Comparison of ENCODE assay signal across 8 mouse cellular contexts in genomic region chr4:108619165-108619564, GRCm38 (mm10). TPM values are rescaled to one million over a fixed set of nuclear protein-coding genes. Genes with fewer than 3 reads are reported as not detected.
DNase-seq lines count a peak whose midpoint lies in the region; ATAC-seq and TF ChIP-seq lines count a peak whose summit lies in the region.

No protein-coding gene starts in this region.

- H3K36me3 ChIP-seq in heart, embryonic 16.5 days (ENCODE audit: control insufficient read depth, insufficient read depth), result peaks cover 5% of the 10 kb centered on the region; the same call in 1 of the 2 replicates
- H3K36me3 ChIP-seq in liver, embryonic 12.5 days, result peaks cover 38% of the 10 kb centered on the region
- H3K36me3 ChIP-seq in neural tube, embryonic 12.5 days, result peaks cover 5% of the 10 kb centered on the region; the same call in 1 of the 2 replicates

- H3K4me2 ChIP-seq in heart, embryonic 16.5 days (ENCODE audit: low read depth, low read length), result peak overlapping the region; percentile 97
- peak overlapping the region; percentile 90 for H3K4me2 ChIP-seq in liver, embryonic 12.5 days
- peak overlapping the region; percentile 83 for H3K4me2 ChIP-seq in neural tube, embryonic 12.5 days (replicated peaks)

- H3K27ac ChIP-seq in cerebellum, adult 2 months (ENCODE audit: insufficient read depth, low read length), result peak overlapping the region; percentile 39
- H3K27ac ChIP-seq in heart, embryonic 16.5 days (ENCODE audit: low read length), result peak overlapping the region; percentile 81
- H3K27ac ChIP-seq in liver, embryonic 12.5 days, result peak overlapping the region; percentile 89
- peak overlapping the region; percentile 57; the same call in 1 of the 2 replicates for H3K27ac ChIP-seq in neural tube, embryonic 12.5 days

- no peak for DNase-seq in cerebellum, adult 2 months
- no peak for DNase-seq in cerebellum, adult 9-11 months
- DNase-seq in thymus, postnatal 0 days (ENCODE audit: low spot score), result peak; percentile 17
- no peak for DNase-seq in thymus, postnatal 10 days (ENCODE audit: low spot score in 2 of 2)
- no peak for DNase-seq in B cell, adult 2 months

- TF ChIP-seq CTCF in cerebellum, adult 2 months (IDR thresholded peaks at IDR 0.05; ENCODE audit: borderline replicate concordance, insufficient read depth, low read depth, low read length), result no peak

- H3K27me3 ChIP-seq in cerebellum, adult 2 months (ENCODE audit: control insufficient read depth, insufficient read depth, low read length), result no peaks in the 10 kb centered on the region
- no peaks in the 10 kb centered on the region for H3K27me3 ChIP-seq in heart, embryonic 16.5 days (ENCODE audit: control insufficient read depth, insufficient read depth, low read length)
- no peaks in the 10 kb centered on the region for H3K27me3 ChIP-seq in liver, embryonic 12.5 days (replicated peaks)
- no peaks in the 10 kb centered on the region for H3K27me3 ChIP-seq in neural tube, embryonic 12.5 days (replicated peaks)

- no peaks in the 10 kb centered on the region for H3K9me3 ChIP-seq in heart, embryonic 16.5 days (replicated peaks; ENCODE audit: control insufficient read depth, low read length)
- H3K9me3 ChIP-seq in liver, embryonic 12.5 days (replicated peaks), result no peaks in the 10 kb centered on the region
- H3K9me3 ChIP-seq in neural tube, embryonic 12.5 days, result no peaks in the 10 kb centered on the region

- H3K4me3 ChIP-seq in cerebellum, adult 2 months (replicated peaks; ENCODE audit: insufficient read depth, low read depth, low read length), result peak overlapping the region; percentile 95
- H3K4me3 ChIP-seq in heart, embryonic 16.5 days (ENCODE audit: low read length), result peak overlapping the region; percentile 81
- peak overlapping the region; percentile 78 for H3K4me3 ChIP-seq in liver, embryonic 12.5 days
- H3K4me3 ChIP-seq in neural tube, embryonic 12.5 days, result peak overlapping the region; percentile 79

- peaks cover 9% of the 10 kb centered on the region; the same call in 1 of the 2 replicates for H3K4me1 ChIP-seq in cerebellum, adult 2 months (ENCODE audit: control insufficient read depth, insufficient read depth, low read length)
- peaks cover 15% of the 10 kb centered on the region for H3K4me1 ChIP-seq in heart, embryonic 16.5 days (ENCODE audit: control insufficient read depth, insufficient read depth, low read length)
- peaks cover 23% of the 10 kb centered on the region for H3K4me1 ChIP-seq in liver, embryonic 12.5 days
- peaks cover 17% of the 10 kb centered on the region for H3K4me1 ChIP-seq in neural tube, embryonic 12.5 days

- H3K9ac ChIP-seq in heart, embryonic 16.5 days (ENCODE audit: low read length), result peak overlapping the region; percentile 89
- H3K9ac ChIP-seq in liver, embryonic 12.5 days, result peak overlapping the region; percentile 83
- H3K9ac ChIP-seq in neural tube, embryonic 12.5 days, result peak overlapping the region; percentile 88

- TF ChIP-seq POLR2A in cerebellum, adult 2 months (IDR thresholded peaks at IDR 0.05; ENCODE audit: borderline replicate concordance, insufficient read depth, low read length), result no peak

- peak; percentile 31; the same call in 1 of the 2 replicates for ATAC-seq in heart, embryonic 16.5 days (replicated peaks; ENCODE audit: extremely low read depth, insufficient read depth, low FRiP score)
- ATAC-seq in liver, embryonic 12.5 days, result peak; percentile 1; the same call in 1 of the 2 replicates
- peak; percentile 74 for ATAC-seq in neural tube, embryonic 12.5 days (ENCODE audit: low FRiP score, low read depth)

- WGBS in cerebellum, adult 2 months, result 1% methylated on average over 10 of the region's 10 CpGs
- WGBS in heart, embryonic 16.5 days, result 3% methylated on average over 10 of the region's 10 CpGs
- WGBS in liver, embryonic 12.5 days (ENCODE audit: insufficient replicate concordance), result 4% methylated on average over 10 of the region's 10 CpGs
- WGBS in neural tube, embryonic 12.5 days, result 2% methylated on average over 10 of the region's 10 CpGs

RNA-seq across cellular contexts. Expression of gene Cc2d1b, which starts 0.6 kb away (rescaled TPM):
- 48.1 and 50.0 TPM in 2 replicates for polyA plus RNA-seq in cerebellum, adult 2 months (2012; rRNA removed)
- polyA plus RNA-seq in thymus, postnatal 0 days (2015; fragmentation: Nextera tagmentation; extraction: Ambion mirVana), result 38.5 and 42.5 TPM in 2 replicates
- 18.5 and 21.1 TPM in 2 replicates for polyA plus RNA-seq in heart, embryonic 16.5 days (2015; fragmentation: Nextera tagmentation; extraction: Ambion mirVana)
- 18.9 and 20.2 TPM in 2 replicates for polyA plus RNA-seq in liver, embryonic 12.5 days (2016; fragmentation: Nextera tagmentation; extraction: Ambion mirVana)
- 22.5 and 24.9 TPM in 2 replicates for polyA plus RNA-seq in neural tube, embryonic 12.5 days (2016; fragmentation: Nextera tagmentation; extraction: Ambion mirVana)

RNA-seq across cellular contexts. Expression of gene Orc1, which starts 39.9 kb away (rescaled TPM):
- polyA plus RNA-seq in cerebellum, adult 2 months (2012; rRNA removed), result 0.11 and 0.18 TPM in 2 replicates
- 13.8 and 15.3 TPM in 2 replicates for polyA plus RNA-seq in thymus, postnatal 0 days (2015; fragmentation: Nextera tagmentation; extraction: Ambion mirVana)
- polyA plus RNA-seq in heart, embryonic 16.5 days (2015; fragmentation: Nextera tagmentation; extraction: Ambion mirVana), result 4.0 and 5.4 TPM in 2 replicates
- 27.9 and 29.0 TPM in 2 replicates for polyA plus RNA-seq in liver, embryonic 12.5 days (2016; fragmentation: Nextera tagmentation; extraction: Ambion mirVana)
- polyA plus RNA-seq in neural tube, embryonic 12.5 days (2016; fragmentation: Nextera tagmentation; extraction: Ambion mirVana), result 7.6 and 8.9 TPM in 2 replicates

RNA-seq across cellular contexts. Expression of gene Prpf38a, which starts 40.0 kb away (rescaled TPM):
- 31.8 and 34.6 TPM in 2 replicates for polyA plus RNA-seq in cerebellum, adult 2 months (2012; rRNA removed)
- 96.5 and 102 TPM in 2 replicates for polyA plus RNA-seq in thymus, postnatal 0 days (2015; fragmentation: Nextera tagmentation; extraction: Ambion mirVana)
- polyA plus RNA-seq in heart, embryonic 16.5 days (2015; fragmentation: Nextera tagmentation; extraction: Ambion mirVana), result 52.4 and 61.5 TPM in 2 replicates
- polyA plus RNA-seq in liver, embryonic 12.5 days (2016; fragmentation: Nextera tagmentation; extraction: Ambion mirVana), result 62.4 and 65.8 TPM in 2 replicates
- polyA plus RNA-seq in neural tube, embryonic 12.5 days (2016; fragmentation: Nextera tagmentation; extraction: Ambion mirVana), result 91.9 and 99.4 TPM in 2 replicates

Comparison
In these comparisons a context has a peak if more than half of its experiments do, and no peak if none do; other contexts are left out.
1. H3K27ac ChIP-seq: peak in every context shown above with its lines; median percentile 89 in liver, embryonic 12.5 days; 81 in heart, embryonic 16.5 days; 57 in neural tube, embryonic 12.5 days; 39 in cerebellum, adult 2 months.
2. ATAC-seq: peak in every context shown above with its lines; median percentile 74 in neural tube, embryonic 12.5 days; 31 in heart, embryonic 16.5 days; 1 in liver, embryonic 12.5 days.